Mouse (Mus musculus): Measurements from ENCODE around the gene Gcfc2. TPM values are rescaled to one million over a fixed set of nuclear protein-coding genes. Genes with fewer than 3 reads are reported as not detected.

Gcfc2 gene
- total RNA-seq (2015), result 12.9 and 23.4 TPM in 2 replicates
- 16.7 and 33.4 TPM in 2 replicates for total RNA-seq (2017)

GRCm38 (mm10) chr6:81923523-81924142 lies at the start of gene Gcfc2:
Gene Gcfc2, plus strand, starts transcription at chr6:81923669.
- ATAC-seq (replicated peaks; ENCODE audit: poor library complexity), result peak; percentile 87

GRCm38 (mm10) chr6:81895678-81896230 lies 27.7 kb upstream of the Gcfc2 start:
- 0 out of 2 replicates have a peak, but pooled peaks have one; percentile 23 for ATAC-seq (replicated peaks; ENCODE audit: poor library complexity)

- ATAC-seq (replicated peaks; ENCODE audit: poor library complexity), result no peak
These were observed 13.1 kb upstream of the Gcfc2 start for GRCm38 (mm10) chr6:81910302-81910855.

GRCm38 (mm10) chr6:81911244-81911643 lies 12.2 kb upstream of the Gcfc2 start:
- no peak for ATAC-seq (replicated peaks; ENCODE audit: poor library complexity)

- no peak for ATAC-seq (replicated peaks; ENCODE audit: poor library complexity)
These were observed 11.8 kb upstream of the Gcfc2 start for GRCm38 (mm10) chr6:81911713-81912112.

- ATAC-seq (replicated peaks; ENCODE audit: poor library complexity), result no peak
These were observed 11.3 kb upstream of the Gcfc2 start for GRCm38 (mm10) chr6:81912177-81912576.

- peak; percentile 38 for ATAC-seq (replicated peaks; ENCODE audit: poor library complexity)
These were observed 835 bp downstream of the Gcfc2 start for GRCm38 (mm10) chr6:81924304-81924703.

GRCm38 (mm10) chr6:81929402-81929801 lies 5.9 kb downstream of the Gcfc2 start:
- ATAC-seq (replicated peaks; ENCODE audit: poor library complexity), result no peak

- 0 out of 2 replicates have a peak, but pooled peaks have one; percentile 31 for ATAC-seq (replicated peaks; ENCODE audit: poor library complexity)
These were observed 9.8 kb downstream of the Gcfc2 start for GRCm38 (mm10) chr6:81933281-81933680.

GRCm38 (mm10) chr6:81941718-81942117 lies 18.2 kb downstream of the Gcfc2 start:
- no peak for ATAC-seq (replicated peaks; ENCODE audit: poor library complexity)

- ATAC-seq (replicated peaks; ENCODE audit: poor library complexity), result no peak
These were observed 19.8 kb downstream of the Gcfc2 start for GRCm38 (mm10) chr6:81943281-81943680.

- ATAC-seq (replicated peaks; ENCODE audit: poor library complexity), result no peak
These were observed 21.0 kb downstream of the Gcfc2 start for GRCm38 (mm10) chr6:81944432-81944831.

- ATAC-seq (replicated peaks; ENCODE audit: poor library complexity), result no peak
These were observed 23.4 kb downstream of the Gcfc2 start for GRCm38 (mm10) chr6:81946906-81947305.

- no peak for ATAC-seq (replicated peaks; ENCODE audit: poor library complexity)
These were observed 31.7 kb downstream of the Gcfc2 start for GRCm38 (mm10) chr6:81955133-81955532.

- no peak for ATAC-seq (replicated peaks; ENCODE audit: poor library complexity)
These were observed 32.9 kb downstream of the Gcfc2 start for GRCm38 (mm10) chr6:81956399-81956798.

GRCm38 (mm10) chr6:81957992-81958391 lies 34.5 kb downstream of the Gcfc2 start:
- ATAC-seq (replicated peaks; ENCODE audit: poor library complexity), result peak; percentile 63

- no peak for ATAC-seq (replicated peaks; ENCODE audit: poor library complexity)
These were observed 36.4 kb downstream of the Gcfc2 start for GRCm38 (mm10) chr6:81959866-81960265.

- 0 out of 2 replicates have a peak, but pooled peaks have one; percentile 24 for ATAC-seq (replicated peaks; ENCODE audit: poor library complexity)
These were observed 36.8 kb downstream of the Gcfc2 start for GRCm38 (mm10) chr6:81960284-81960683.

GRCm38 (mm10) chr6:81965296-81966067 lies 42.0 kb downstream of the Gcfc2 start, which contains the start of gene Mrpl19:
Gene Mrpl19, minus strand, starts transcription at chr6:81965958.
- ATAC-seq (replicated peaks; ENCODE audit: poor library complexity), result peak; percentile 97

- ATAC-seq (replicated peaks; ENCODE audit: poor library complexity), result no peak
These were observed 42.6 kb downstream of the Gcfc2 start for GRCm38 (mm10) chr6:81966068-81966544.

- no peak for ATAC-seq (replicated peaks; ENCODE audit: poor library complexity)
These were observed 47.7 kb downstream of the Gcfc2 start for GRCm38 (mm10) chr6:81971196-81971595.

Data from megakaryocyte progenitor cell, adult 5-6 weeks (primary cell).